18 mouse cellular contexts compared by ENCODE assay signal in genomic region chr4:98318769-98319168, GRCm38 (mm10).
DNase-seq lines count a peak whose midpoint lies in the region; ATAC-seq and TF ChIP-seq lines count a peak whose summit lies in the region.
"Had no signal": no experiment of that assay in that cellular context is flagged by ENCODE, and none has a peak within 500 bp of the region (broad histone marks: within the 10 kb centered on the region; RNA-seq: fewer than 3 reads in every experiment).

No protein-coding gene starts in this region.

- H3K9ac ChIP-seq in liver, postnatal 0 days (replicated peaks) = no peak overlapping the region
- H3K9ac ChIP-seq in limb, embryonic 12.5 days (replicated peaks) = no peak overlapping the region
- H3K9ac ChIP-seq in stomach, embryonic 16.5 days (ENCODE audit: low read length) = no peak overlapping the region
- H3K9ac ChIP-seq: embryonic facial prominence, embryonic 12.5 days had no signal

- peak; percentile 59 for DNase-seq in heart, adult 8-10 months (ENCODE audit: low spot score)
- no peak for DNase-seq in heart, adult 11 months
- no peak for DNase-seq in liver, postnatal 0 days
- no peak for DNase-seq in liver
- no peak for DNase-seq in cerebellum, postnatal 4 days (ENCODE audit: low spot score in 2 of 2)
- DNase-seq in thymus, postnatal 14 days = no peak
- DNase-seq: cerebellum, adult 18-20 months; gastrocnemius, postnatal 36 days; retina, postnatal 1 day; spleen, adult 18-20 months; thymus, adult 18-20 months had no signal

- H3K4me1 ChIP-seq in liver, postnatal 0 days (ENCODE audit: insufficient read depth) = peaks cover 6% of the 10 kb centered on the region; the same call in 1 of the 2 replicates
- peaks cover 41% of the 10 kb centered on the region for H3K4me1 ChIP-seq in limb, embryonic 12.5 days (replicated peaks)
- H3K4me1 ChIP-seq in stomach, embryonic 16.5 days (ENCODE audit: control insufficient read depth, insufficient read depth, low read length) = peaks cover 5% of the 10 kb centered on the region; the same call in 1 of the 2 replicates

- no peaks in the 10 kb centered on the region for H3K36me3 ChIP-seq in liver, postnatal 0 days (replicated peaks; ENCODE audit: insufficient read depth, low read length)
- no peaks in the 10 kb centered on the region for H3K36me3 ChIP-seq in limb, embryonic 12.5 days
- no peaks in the 10 kb centered on the region for H3K36me3 ChIP-seq in stomach, embryonic 16.5 days (ENCODE audit: control insufficient read depth, insufficient read depth, low read length)
- H3K36me3 ChIP-seq: embryonic facial prominence, embryonic 12.5 days; hindbrain, embryonic 10.5 days had no signal

- 0 out of 2 replicates have a peak, but pooled peaks have one; percentile 32 for TF ChIP-seq EP300 in liver, postnatal 0 days (IDR thresholded peaks at IDR 0.05; ENCODE audit: low read depth)

- no peaks in the 10 kb centered on the region for H3K9me3 ChIP-seq in liver, postnatal 0 days (ENCODE audit: low read length)
- no peaks in the 10 kb centered on the region for H3K9me3 ChIP-seq in limb, embryonic 12.5 days
- no peaks in the 10 kb centered on the region for H3K9me3 ChIP-seq in stomach, embryonic 16.5 days (replicated peaks; ENCODE audit: control insufficient read depth, low read length)
- H3K9me3 ChIP-seq: embryonic facial prominence, embryonic 12.5 days; hindbrain, embryonic 10.5 days had no signal

- no peak for ATAC-seq in liver, postnatal 0 days
- ATAC-seq in limb, embryonic 12.5 days (ENCODE audit: insufficient number of reproducible peaks, insufficient read depth, low FRiP score, low TSS enrichment, low read depth) = 0 out of 2 replicates have a peak, but pooled peaks have one; percentile 48
- ATAC-seq in stomach, embryonic 16.5 days (ENCODE audit: insufficient read depth, low FRiP score) = peak; percentile 45; the same call in 1 of the 2 replicates
- ATAC-seq: forebrain, embryonic 14.5 days; intestine, embryonic 16.5 days had no signal

- no peak overlapping the region for H3K4me2 ChIP-seq in liver, postnatal 0 days (ENCODE audit: low read depth, low read length)
- no peak overlapping the region for H3K4me2 ChIP-seq in limb, embryonic 12.5 days
- no peak overlapping the region for H3K4me2 ChIP-seq in stomach, embryonic 16.5 days (ENCODE audit: low read depth, low read length)
- H3K4me2 ChIP-seq: embryonic facial prominence, embryonic 12.5 days had no signal

- no peak for TF ChIP-seq CTCF in liver, postnatal 0 days (IDR thresholded peaks at IDR 0.05; ENCODE audit: low read depth)

- no peak overlapping the region for H3K27ac ChIP-seq in liver, postnatal 0 days (ENCODE audit: low read depth)
- peak overlapping the region; percentile 36; the same call in 1 of the 2 replicates for H3K27ac ChIP-seq in limb, embryonic 12.5 days
- H3K27ac ChIP-seq in stomach, embryonic 16.5 days (ENCODE audit: low read length) = no peak overlapping the region
- H3K27ac ChIP-seq: embryonic facial prominence, embryonic 12.5 days; hindbrain, embryonic 10.5 days; layer of hippocampus, adult 2 months had no signal

- no peak overlapping the region for H3K4me3 ChIP-seq in liver, postnatal 0 days (ENCODE audit: low read depth, low read length)
- H3K4me3 ChIP-seq in limb, embryonic 12.5 days (replicated peaks) = no peak overlapping the region
- H3K4me3 ChIP-seq in stomach, embryonic 16.5 days (replicated peaks; ENCODE audit: low read length) = no peak overlapping the region
- H3K4me3 ChIP-seq: embryonic facial prominence, embryonic 12.5 days; hindbrain, embryonic 10.5 days; layer of hippocampus, adult 2 months had no signal

- 63% methylated on average over 3 of the region's 3 CpGs for WGBS in liver, postnatal 0 days (ENCODE audit: insufficient replicate concordance)
- 34% methylated on average over 3 of the region's 3 CpGs for WGBS in limb, embryonic 12.5 days
- WGBS in stomach, embryonic 16.5 days = 44% methylated on average over 3 of the region's 3 CpGs

- peaks cover 12% of the 10 kb centered on the region; the same call in 1 of the 2 replicates for H3K27me3 ChIP-seq in liver, postnatal 0 days (ENCODE audit: insufficient read depth, low read length)
- 0 out of 2 replicates have a peak, but pooled peaks cover 4% of the 10 kb centered on the region for H3K27me3 ChIP-seq in limb, embryonic 12.5 days
- H3K27me3 ChIP-seq in stomach, embryonic 16.5 days (ENCODE audit: control insufficient read depth, insufficient read depth, low read length) = no peaks in the 10 kb centered on the region
- H3K27me3 ChIP-seq: embryonic facial prominence, embryonic 12.5 days had no signal
